In genomic region chr6:87552054-87552807, GRCm38 (mm10) we compare ENCODE assay signal across 11 mouse cellular contexts. TPM values are rescaled to one million over a fixed set of nuclear protein-coding genes. Genes with fewer than 3 reads are reported as not detected.
DNase-seq lines count a peak whose midpoint lies in the region; ATAC-seq lines count a peak whose summit lies in the region.
"Had no signal": no experiment of that assay in that cellular context is flagged by ENCODE, and none has a peak within 500 bp of the region (broad histone marks: within the 10 kb centered on the region; RNA-seq: fewer than 3 reads in every experiment).

No protein-coding gene starts in this region.

- H3K4me1 ChIP-seq in midbrain, embryonic 14.5 days (ENCODE audit: control insufficient read depth, insufficient read depth, low read length): no peaks in the 10 kb centered on the region
- no peaks in the 10 kb centered on the region for H3K4me1 ChIP-seq in midbrain, embryonic 15.5 days
- H3K4me1 ChIP-seq: embryonic facial prominence, embryonic 13.5 days; limb, embryonic 13.5 days had no signal

- H3K9me3 ChIP-seq in midbrain, embryonic 14.5 days (ENCODE audit: control insufficient read depth, low read length): 0 out of 2 replicates have a peak, but pooled peaks cover 5% of the 10 kb centered on the region
- no peaks in the 10 kb centered on the region for H3K9me3 ChIP-seq in midbrain, embryonic 15.5 days
- H3K9me3 ChIP-seq: embryonic facial prominence, embryonic 13.5 days; G1E; limb, embryonic 13.5 days had no signal

- peak; percentile 77 for ATAC-seq in frontal cortex, adult (ENCODE audit: low TSS enrichment)
- no peak for ATAC-seq in midbrain, embryonic 14.5 days (ENCODE audit: low FRiP score, low TSS enrichment)
- no peak for ATAC-seq in midbrain, embryonic 15.5 days (replicated peaks)

- 63% methylated on average over 7 of the region's 7 CpGs for whole genome bisulfite sequencing in midbrain, embryonic 14.5 days
- WGBS in midbrain, embryonic 15.5 days: 64% methylated on average over 7 of the region's 7 CpGs

- H3K4me3 ChIP-seq in midbrain, embryonic 14.5 days (replicated peaks; ENCODE audit: low read depth, low read length): no peak overlapping the region
- H3K4me3 ChIP-seq in midbrain, embryonic 15.5 days: no peak overlapping the region
- H3K4me3 ChIP-seq: embryonic facial prominence, embryonic 13.5 days; limb, embryonic 13.5 days had no signal

- no peak overlapping the region for H3K27ac ChIP-seq in midbrain, embryonic 14.5 days (replicated peaks; ENCODE audit: low read depth, low read length)
- no peak overlapping the region for H3K27ac ChIP-seq in midbrain, embryonic 15.5 days
- H3K27ac ChIP-seq: embryonic facial prominence, embryonic 13.5 days; limb, embryonic 13.5 days had no signal

- H3K27me3 ChIP-seq in midbrain, embryonic 14.5 days (ENCODE audit: control insufficient read depth, insufficient read depth, low read length): no peaks in the 10 kb centered on the region
- H3K27me3 ChIP-seq in midbrain, embryonic 15.5 days (replicated peaks): no peaks in the 10 kb centered on the region
- H3K27me3 ChIP-seq: embryonic facial prominence, embryonic 13.5 days; limb, embryonic 13.5 days had no signal

- H3K9ac ChIP-seq in midbrain, embryonic 14.5 days (replicated peaks; ENCODE audit: low read length): no peak overlapping the region
- no peak overlapping the region for H3K9ac ChIP-seq in midbrain, embryonic 15.5 days
- H3K9ac ChIP-seq: embryonic facial prominence, embryonic 13.5 days; limb, embryonic 13.5 days had no signal

- no peak overlapping the region for H3K4me2 ChIP-seq in midbrain, embryonic 14.5 days (ENCODE audit: low read length)
- no peak overlapping the region for H3K4me2 ChIP-seq in midbrain, embryonic 15.5 days
- H3K4me2 ChIP-seq: embryonic facial prominence, embryonic 13.5 days; limb, embryonic 13.5 days had no signal

- no peak for DNase-seq in frontal cortex, postnatal 25 days (ENCODE audit: low spot score in 2 of 2)
- DNase-seq in midbrain, embryonic 14.5 days: peak; percentile 57
- DNase-seq in lung, postnatal 4 days: peak; percentile 33 to 34
- peak; percentile 57 for DNase-seq in thymus, postnatal 25 days
- DNase-seq in gastrocnemius, postnatal 4 days (ENCODE audit: low spot score in 2 of 2): no peak
- DNase-seq in gastrocnemius, adult 18-20 months (ENCODE audit: low spot score): no peak

- no peaks in the 10 kb centered on the region for H3K36me3 ChIP-seq in midbrain, embryonic 14.5 days (ENCODE audit: control insufficient read depth, insufficient read depth, low read length)
- H3K36me3 ChIP-seq in midbrain, embryonic 15.5 days (replicated peaks): no peaks in the 10 kb centered on the region
- H3K36me3 ChIP-seq: embryonic facial prominence, embryonic 13.5 days; G1E; limb, embryonic 13.5 days had no signal

RNA-seq across cellular contexts. Expression of gene Arhgap25, which starts 19.2 kb away (rescaled TPM):
- 1.1 and 2.4 TPM in 2 replicates for polyA plus RNA-seq in midbrain, embryonic 14.5 days (2014; fragmentation: Nextera tagmentation; extraction: Ambion mirVana)
- 1.8 and 1.9 TPM in 2 replicates for polyA plus RNA-seq in midbrain, embryonic 15.5 days (2015; fragmentation: Nextera tagmentation; extraction: Ambion mirVana)
- total RNA-seq in gastrocnemius, postnatal 4 days (2021): 1 to 10 TPM; 4.4 to 4.6 TPM
- total RNA-seq in gastrocnemius, adult 18-20 months (2021): under 1 TPM; 0.57 to 0.87 TPM

RNA-seq across cellular contexts. Expression of gene Prokr1, which starts 38.3 kb away (rescaled TPM):
- polyA plus RNA-seq in midbrain, embryonic 14.5 days (2014; fragmentation: Nextera tagmentation; extraction: Ambion mirVana): 1.00 and 1.5 TPM in 2 replicates
- 2.0 and 2.1 TPM in 2 replicates for polyA plus RNA-seq in midbrain, embryonic 15.5 days (2015; fragmentation: Nextera tagmentation; extraction: Ambion mirVana)
- total RNA-seq in gastrocnemius, postnatal 4 days (2021): 1 to 10 TPM; 7.9 to 9.3 TPM
- total RNA-seq in gastrocnemius, adult 18-20 months (2021): 1 to 10 TPM in 1 of 2 experiments, under 1 TPM in 1; 0.98 to 1.5 TPM

Comparison
In these comparisons a context has a peak if more than half of its experiments do, and no peak if none do; other contexts are left out.
1. DNase-seq: peak in midbrain, embryonic 14.5 days (single experiment), lung, postnatal 4 days (2 of 2) and thymus, postnatal 25 days (single experiment); none in frontal cortex, postnatal 25 days (0 of 2), gastrocnemius, postnatal 4 days (0 of 2) and gastrocnemius, adult 18-20 months (single experiment).